In genomic region chr19:55556168-55556999, GRCm38 (mm10) we compare ENCODE assay signal across 7 mouse cellular contexts.
DNase-seq lines count a peak whose midpoint lies in the region; ATAC-seq and TF ChIP-seq lines count a peak whose summit lies in the region.

No protein-coding gene starts in this region.

- H3K27ac ChIP-seq in ES-Bruce4 (ENCODE audit: insufficient read depth, low read length): peak overlapping the region; percentile 92
- no peak overlapping the region for H3K27ac ChIP-seq in forebrain, postnatal 0 days (ENCODE audit: low read depth, low read length)
- H3K27ac ChIP-seq in intestine, embryonic 15.5 days: 0 out of 2 replicates have a peak overlapping the region, but pooled peaks have one; percentile 40
- H3K27ac ChIP-seq in midbrain, embryonic 14.5 days (replicated peaks; ENCODE audit: low read depth, low read length): peak overlapping the region; percentile 56
- no peak overlapping the region for H3K27ac ChIP-seq in stomach, postnatal 0 days (replicated peaks)

- peak; percentile 28 for TF ChIP-seq POLR2A in ES-Bruce4 (IDR thresholded peaks at IDR 0.05; ENCODE audit: insufficient read depth, low read length)

- TF ChIP-seq EP300 in ES-Bruce4 (IDR thresholded peaks at IDR 0.05; ENCODE audit: insufficient read depth, low read depth, low read length): peak; percentile 93
- TF ChIP-seq EP300 in stomach, postnatal 0 days (optimal IDR thresholded peaks at IDR 0.05): no peak

- H3K4me1 ChIP-seq in ES-Bruce4 (ENCODE audit: control insufficient read depth, insufficient read depth, low read length): peaks cover 6% of the 10 kb centered on the region
- no peaks in the 10 kb centered on the region for H3K4me1 ChIP-seq in forebrain, postnatal 0 days (ENCODE audit: insufficient read depth)
- peaks cover 16% of the 10 kb centered on the region; the same call in 1 of the 2 replicates for H3K4me1 ChIP-seq in intestine, embryonic 15.5 days (replicated peaks)
- H3K4me1 ChIP-seq in midbrain, embryonic 14.5 days (ENCODE audit: control insufficient read depth, insufficient read depth, low read length): peaks cover 13% of the 10 kb centered on the region; the same call in 1 of the 2 replicates
- no peaks in the 10 kb centered on the region for H3K4me1 ChIP-seq in stomach, postnatal 0 days (replicated peaks; ENCODE audit: control insufficient read depth, insufficient read depth)

- H3K9me3 ChIP-seq in ES-Bruce4 (replicated peaks; ENCODE audit: control insufficient read depth, insufficient read depth, low read length, poor library complexity, severe bottlenecking): no peaks in the 10 kb centered on the region
- no peaks in the 10 kb centered on the region for H3K9me3 ChIP-seq in forebrain, postnatal 0 days (ENCODE audit: low read length)
- H3K9me3 ChIP-seq in intestine, embryonic 15.5 days: no peaks in the 10 kb centered on the region
- no peaks in the 10 kb centered on the region for H3K9me3 ChIP-seq in midbrain, embryonic 14.5 days (ENCODE audit: control insufficient read depth, low read length)
- no peaks in the 10 kb centered on the region for H3K9me3 ChIP-seq in stomach, postnatal 0 days (ENCODE audit: control insufficient read depth, low read length)

- 0 out of 2 replicates have a peak overlapping the region, but pooled peaks have one; percentile 2 for H3K4me3 ChIP-seq in ES-Bruce4 (ENCODE audit: low read depth, low read length)
- no peak overlapping the region for H3K4me3 ChIP-seq in forebrain, postnatal 0 days (ENCODE audit: low read depth, low read length)
- peak overlapping the region; percentile 6; the same call in 1 of the 2 replicates for H3K4me3 ChIP-seq in intestine, embryonic 15.5 days (replicated peaks)
- H3K4me3 ChIP-seq in midbrain, embryonic 14.5 days (replicated peaks; ENCODE audit: low read depth, low read length): no peak overlapping the region
- no peak overlapping the region for H3K4me3 ChIP-seq in stomach, postnatal 0 days (ENCODE audit: low read depth, low read length)

- intact Hi-C loops in left cerebral cortex, postnatal 10 days (cut with DNase I): no loop called here

- DNase-seq in T-cell, adult 2 months (ENCODE audit: low spot score): peak; percentile 5
- DNase-seq in forebrain, postnatal 0 days: peak; percentile 72
- peak; percentile 57 to 62 for DNase-seq in left cerebral cortex, postnatal 10 days (ENCODE audit: extremely low spot score in 1 of 2, low spot score in 2 of 2)
- DNase-seq in midbrain, embryonic 14.5 days: peak; percentile 89
- DNase-seq in stomach, postnatal 0 days (ENCODE audit: low spot score): peak; percentile 58

- no peaks in the 10 kb centered on the region for H3K27me3 ChIP-seq in ES-Bruce4 (ENCODE audit: control insufficient read depth, insufficient read depth, low read length, poor library complexity, severe bottlenecking)
- no peaks in the 10 kb centered on the region for H3K27me3 ChIP-seq in forebrain, postnatal 0 days (ENCODE audit: insufficient read depth, low read length)
- no peaks in the 10 kb centered on the region for H3K27me3 ChIP-seq in intestine, embryonic 15.5 days (replicated peaks)
- H3K27me3 ChIP-seq in midbrain, embryonic 14.5 days (ENCODE audit: control insufficient read depth, insufficient read depth, low read length): peaks cover 10% of the 10 kb centered on the region; the same call in 1 of the 2 replicates
- H3K27me3 ChIP-seq in stomach, postnatal 0 days (ENCODE audit: control insufficient read depth, insufficient read depth, low read length): no peaks in the 10 kb centered on the region

- no peak overlapping the region; the same call in 1 of the 2 replicates for H3K9ac ChIP-seq in ES-Bruce4 (ENCODE audit: low read depth, poor library complexity, severe bottlenecking)
- no peak overlapping the region for H3K9ac ChIP-seq in forebrain, postnatal 0 days
- H3K9ac ChIP-seq in intestine, embryonic 15.5 days: 0 out of 2 replicates have a peak overlapping the region, but pooled peaks have one; percentile 8
- H3K9ac ChIP-seq in midbrain, embryonic 14.5 days (replicated peaks; ENCODE audit: low read length): no peak overlapping the region
- no peak overlapping the region for H3K9ac ChIP-seq in stomach, postnatal 0 days (ENCODE audit: low read length)

- TF ChIP-seq CTCF in ES-Bruce4 (IDR thresholded peaks at IDR 0.05; ENCODE audit: low read depth, low read length): no peak
- no peak for TF ChIP-seq CTCF in forebrain, postnatal 0 days (IDR thresholded peaks at IDR 0.05; ENCODE audit: low read depth)
- TF ChIP-seq CTCF in stomach, postnatal 0 days (IDR thresholded peaks at IDR 0.05; ENCODE audit: low read depth): no peak

- 10% methylated on average over 21 of the region's 21 CpGs for WGBS in forebrain, postnatal 0 days
- 24% methylated on average over 21 of the region's 21 CpGs for WGBS in intestine, embryonic 15.5 days
- WGBS in midbrain, embryonic 14.5 days: 5% methylated on average over 21 of the region's 21 CpGs
- WGBS in stomach, postnatal 0 days: 28% methylated on average over 21 of the region's 21 CpGs

- H3K36me3 ChIP-seq in ES-Bruce4 (ENCODE audit: control insufficient read depth, insufficient read depth, low read length, poor library complexity, severe bottlenecking): no peaks in the 10 kb centered on the region
- no peaks in the 10 kb centered on the region for H3K36me3 ChIP-seq in forebrain, postnatal 0 days (ENCODE audit: insufficient read depth)
- no peaks in the 10 kb centered on the region for H3K36me3 ChIP-seq in intestine, embryonic 15.5 days
- H3K36me3 ChIP-seq in midbrain, embryonic 14.5 days (ENCODE audit: control insufficient read depth, insufficient read depth, low read length): no peaks in the 10 kb centered on the region
- H3K36me3 ChIP-seq in stomach, postnatal 0 days (ENCODE audit: control insufficient read depth, insufficient read depth, low read length): no peaks in the 10 kb centered on the region

- peak overlapping the region; percentile 23; the same call in 1 of the 2 replicates for H3K4me2 ChIP-seq in forebrain, postnatal 0 days (ENCODE audit: low read depth)
- H3K4me2 ChIP-seq in intestine, embryonic 15.5 days (replicated peaks): peak overlapping the region; percentile 36
- H3K4me2 ChIP-seq in midbrain, embryonic 14.5 days (ENCODE audit: low read length): peak overlapping the region; percentile 32
- no peak overlapping the region; the same call in 1 of the 2 replicates for H3K4me2 ChIP-seq in stomach, postnatal 0 days (replicated peaks; ENCODE audit: low read depth)

- ATAC-seq in forebrain, postnatal 0 days: peak; percentile 98
- ATAC-seq in intestine, embryonic 15.5 days: peak; percentile 83
- peak; percentile 97 for ATAC-seq in midbrain, embryonic 14.5 days (ENCODE audit: low FRiP score, low TSS enrichment)
- peak; percentile 91 for ATAC-seq in stomach, postnatal 0 days (ENCODE audit: low FRiP score, low TSS enrichment)

Comparison
In these comparisons a context has a peak if more than half of its experiments do, and no peak if none do; other contexts are left out.
1. H3K27ac ChIP-seq: peak in ES-Bruce4 (single experiment), intestine, embryonic 15.5 days (single experiment) and midbrain, embryonic 14.5 days (single experiment); none in forebrain, postnatal 0 days (single experiment) and stomach, postnatal 0 days (single experiment).
2. H3K4me3 ChIP-seq: peak in ES-Bruce4 (single experiment) and intestine, embryonic 15.5 days (single experiment); none in forebrain, postnatal 0 days (single experiment), midbrain, embryonic 14.5 days (single experiment) and stomach, postnatal 0 days (single experiment).
3. DNase-seq: peak in every context shown above with its lines; median percentile 89 in midbrain, embryonic 14.5 days; 72 in forebrain, postnatal 0 days; 60 in left cerebral cortex, postnatal 10 days; 58 in stomach, postnatal 0 days; 5 in T-cell, adult 2 months.
4. Peak in every context shown above with its lines, with median percentiles within 50 percentile points of each other: ATAC-seq.